Mouse (Mus musculus): ENCODE results near the gene Ssh1.

The Ssh1 gene

DNA sequence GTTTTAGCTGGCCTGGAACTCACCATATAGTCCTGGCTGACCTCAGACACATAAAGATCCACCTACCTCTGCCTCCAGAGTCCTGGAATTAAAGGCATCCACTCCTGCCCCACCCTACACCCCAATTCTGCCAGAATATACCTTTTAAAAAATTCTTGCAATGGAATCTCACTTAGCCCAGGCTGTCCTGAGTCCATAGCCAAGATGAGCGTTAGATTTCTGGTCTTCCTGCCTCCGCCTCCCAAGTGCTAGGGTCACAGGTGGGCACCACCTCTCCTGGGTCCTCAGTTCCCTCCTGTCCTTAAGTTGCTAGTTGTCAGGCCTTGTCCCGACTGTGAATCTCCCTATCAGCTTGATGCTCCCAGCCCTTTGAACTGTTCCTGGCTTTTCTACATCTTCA lies 61.4 kb downstream of the Ssh1 start:
- DNase-seq (ENCODE audit: extremely low read depth, low read depth, low spot score), result no peak

DNA sequence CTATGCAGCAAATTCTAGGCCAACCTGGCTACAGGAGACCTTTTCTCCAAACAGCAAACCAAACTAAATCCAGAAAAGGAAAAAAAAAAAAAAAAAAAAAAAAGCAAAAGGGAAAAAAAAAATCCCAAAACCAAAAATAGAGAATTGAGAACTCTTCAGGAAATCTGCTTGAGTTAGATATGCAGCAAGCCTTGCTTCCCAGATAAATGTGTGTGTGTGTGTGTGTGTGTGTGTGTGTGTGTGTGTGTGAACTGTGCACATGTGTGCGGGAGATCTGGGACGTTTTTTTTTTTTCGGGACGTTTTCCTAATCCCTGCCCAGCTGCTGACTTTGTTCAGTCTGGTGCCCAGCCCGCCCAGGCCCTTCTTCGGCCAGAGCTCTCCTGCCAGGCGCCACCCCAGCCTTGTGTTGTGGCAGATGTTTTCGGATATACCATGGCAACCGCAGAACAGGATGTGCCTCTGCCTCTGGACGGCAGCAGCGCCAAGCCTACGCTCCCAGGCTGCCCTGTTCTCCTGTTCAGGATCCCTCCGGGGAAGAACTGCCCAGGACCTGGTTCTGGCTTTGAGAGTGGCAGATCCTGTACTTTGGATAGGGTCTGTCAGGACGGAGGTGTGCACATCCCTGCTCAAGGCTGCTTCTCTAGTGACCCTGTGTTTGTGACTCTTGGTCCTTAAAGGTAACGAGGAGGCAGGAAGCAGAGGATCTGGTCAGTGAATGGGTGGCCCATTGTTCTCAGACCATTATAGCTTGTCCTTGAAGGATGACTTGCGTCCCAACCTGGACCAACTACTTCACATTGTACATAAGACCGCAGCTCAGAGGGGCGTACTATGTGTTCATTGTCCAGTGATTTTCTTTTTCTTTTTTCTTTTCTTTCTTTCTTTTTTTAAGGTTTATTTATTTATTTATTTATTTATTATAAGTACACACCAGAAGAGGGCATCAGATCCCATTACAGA lies 62.8 kb downstream of the Ssh1 start:
- no peak for DNase-seq (ENCODE audit: extremely low read depth, low read depth, low spot score)

- DNase-seq (ENCODE audit: extremely low read depth, low read depth, low spot score), result no peak
These were observed 63.6 kb downstream of the Ssh1 start for GRCm38 (mm10) chr5:113929950-113930647.

DNA sequence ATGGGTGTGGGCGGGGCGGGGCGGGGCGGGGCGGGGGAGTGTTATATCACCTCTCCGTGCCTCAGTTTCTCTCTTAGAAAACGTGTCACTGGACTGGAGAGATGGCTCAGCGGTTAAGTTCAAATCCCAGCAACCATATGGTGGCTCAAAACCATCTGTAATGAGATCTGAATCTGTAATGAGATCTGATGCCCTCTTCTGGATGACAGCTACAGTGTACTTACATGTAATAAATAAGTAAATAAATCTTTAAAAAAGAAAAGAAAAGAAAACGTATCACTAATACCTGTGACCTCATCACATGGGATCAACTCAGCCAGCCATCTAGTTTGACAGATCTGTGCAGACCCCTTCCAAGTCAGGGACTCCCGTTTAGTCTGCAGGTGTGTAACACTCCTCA lies 64.2 kb downstream of the Ssh1 start:
- no peak for DNase-seq (ENCODE audit: extremely low read depth, low read depth, low spot score)

DNA sequence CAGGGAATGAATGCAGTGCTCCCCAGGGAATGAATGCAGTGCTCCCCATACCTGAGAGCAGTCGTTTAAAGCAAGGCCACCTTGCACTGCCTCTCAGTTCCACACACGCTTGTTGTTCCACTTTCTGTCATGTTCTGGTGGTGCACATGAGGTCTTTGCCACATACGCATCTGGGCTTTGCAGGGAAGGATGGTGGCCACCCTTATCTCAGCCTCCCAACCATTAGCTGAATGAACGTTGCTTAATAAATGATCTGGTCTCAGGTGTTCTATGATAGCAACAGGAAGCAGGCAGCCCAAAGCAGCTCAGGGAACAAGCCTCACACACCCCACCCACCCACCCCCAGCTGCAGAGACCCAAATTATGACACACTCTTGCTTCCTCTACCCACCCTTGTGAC lies 69.1 kb downstream of the Ssh1 start:
- no peak for DNase-seq (ENCODE audit: extremely low read depth, low read depth, low spot score)

DNA sequence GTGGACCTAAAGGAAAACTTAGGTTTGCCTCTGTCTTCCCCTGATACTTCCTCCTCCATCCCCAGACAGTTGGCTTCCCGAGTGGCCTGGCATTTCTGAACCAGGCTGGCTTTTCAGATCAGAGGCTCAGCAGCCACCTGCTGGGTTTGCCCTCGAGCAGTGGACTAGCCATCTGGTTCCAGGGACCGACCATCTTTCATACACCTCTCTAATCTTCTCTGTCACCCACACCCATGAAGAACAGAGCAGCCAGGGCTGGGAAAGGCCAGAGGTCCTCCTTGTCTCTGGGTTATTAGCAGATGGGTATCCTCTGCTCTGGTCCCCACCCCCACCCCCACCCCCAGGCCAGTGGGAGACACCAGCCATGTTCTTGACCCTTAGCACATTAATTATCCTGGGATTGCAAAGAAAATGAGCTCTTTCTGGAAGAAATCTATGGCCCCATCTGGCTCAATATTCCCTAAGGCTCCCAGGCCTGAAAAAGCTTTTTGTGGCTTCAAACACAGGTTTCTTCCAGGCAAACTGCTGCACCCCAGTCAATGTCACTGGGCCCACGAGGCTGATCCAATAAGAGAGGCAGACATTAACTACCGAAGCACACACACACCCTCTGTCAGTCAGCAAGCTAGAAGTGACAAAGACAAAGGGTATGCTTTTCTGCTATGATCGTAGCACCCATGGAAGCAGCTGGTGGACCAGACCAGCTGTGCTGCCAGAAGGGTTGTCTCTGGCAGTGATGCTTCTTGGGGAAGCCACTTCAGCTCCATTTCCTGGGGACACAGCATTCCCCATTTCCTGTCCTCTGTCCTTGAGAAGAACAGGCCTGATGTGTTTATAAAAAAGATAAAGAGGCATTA lies 72.2 kb downstream of the Ssh1 start:
- no peak for DNase-seq (ENCODE audit: extremely low read depth, low read depth, low spot score)

- DNase-seq (ENCODE audit: extremely low read depth, low read depth, low spot score), result no peak
These were observed 74.6 kb downstream of the Ssh1 start for GRCm38 (mm10) chr5:113919060-113919459.

DNA sequence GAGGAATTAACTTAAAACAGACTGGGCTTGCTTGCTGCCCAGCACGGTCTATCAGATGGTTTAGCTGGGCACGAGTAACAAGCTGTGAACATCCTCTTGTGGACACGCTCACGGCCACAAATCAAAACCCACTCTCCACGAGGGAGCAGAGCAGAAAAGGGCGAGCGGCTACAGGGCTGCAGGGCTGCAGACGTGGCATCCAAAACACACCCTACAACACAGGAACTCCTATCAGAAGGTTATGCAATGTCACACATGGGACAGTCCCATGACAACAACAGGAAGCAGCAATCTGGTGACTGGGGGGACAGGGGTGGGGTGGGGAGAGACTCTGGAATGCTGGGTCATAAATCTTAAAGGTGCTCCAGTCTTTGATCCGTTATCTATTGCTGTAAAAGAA lies 75.0 kb downstream of the Ssh1 start:
- DNase-seq (ENCODE audit: extremely low read depth, low read depth, low spot score), result no peak

DNA sequence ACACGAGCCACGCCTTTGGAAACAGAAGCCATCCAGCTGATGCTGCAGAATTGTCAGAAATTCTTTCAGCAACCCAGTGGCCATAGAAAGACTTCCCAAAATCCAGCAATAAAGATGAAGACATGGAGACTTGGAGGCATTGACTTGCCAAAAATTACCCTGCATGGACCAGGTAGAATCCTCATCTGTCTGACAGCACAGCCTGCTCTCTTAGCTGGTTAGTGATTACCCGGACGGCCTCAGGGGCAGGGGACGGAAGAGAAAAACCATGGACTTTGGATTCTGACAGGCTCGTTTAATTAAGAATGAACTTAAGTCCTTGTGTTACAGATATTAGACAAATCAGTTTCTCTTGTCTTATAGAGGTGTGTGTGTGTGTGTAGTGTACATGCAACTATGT lies 83.0 kb downstream of the Ssh1 start:
- DNase-seq (ENCODE audit: extremely low read depth, low read depth, low spot score), result no peak

- no peak for DNase-seq (ENCODE audit: extremely low read depth, low read depth, low spot score)
These were observed 83.5 kb downstream of the Ssh1 start for GRCm38 (mm10) chr5:113910065-113910701.

GRCm38 (mm10) chr5:113908592-113909441 lies 84.9 kb downstream of the Ssh1 start, which contains the start of gene Coro1c:
Gene Coro1c (minus strand): TSS chr5:113908758.
- peak; percentile 39 for DNase-seq (ENCODE audit: extremely low read depth, low read depth, low spot score)

DNA sequence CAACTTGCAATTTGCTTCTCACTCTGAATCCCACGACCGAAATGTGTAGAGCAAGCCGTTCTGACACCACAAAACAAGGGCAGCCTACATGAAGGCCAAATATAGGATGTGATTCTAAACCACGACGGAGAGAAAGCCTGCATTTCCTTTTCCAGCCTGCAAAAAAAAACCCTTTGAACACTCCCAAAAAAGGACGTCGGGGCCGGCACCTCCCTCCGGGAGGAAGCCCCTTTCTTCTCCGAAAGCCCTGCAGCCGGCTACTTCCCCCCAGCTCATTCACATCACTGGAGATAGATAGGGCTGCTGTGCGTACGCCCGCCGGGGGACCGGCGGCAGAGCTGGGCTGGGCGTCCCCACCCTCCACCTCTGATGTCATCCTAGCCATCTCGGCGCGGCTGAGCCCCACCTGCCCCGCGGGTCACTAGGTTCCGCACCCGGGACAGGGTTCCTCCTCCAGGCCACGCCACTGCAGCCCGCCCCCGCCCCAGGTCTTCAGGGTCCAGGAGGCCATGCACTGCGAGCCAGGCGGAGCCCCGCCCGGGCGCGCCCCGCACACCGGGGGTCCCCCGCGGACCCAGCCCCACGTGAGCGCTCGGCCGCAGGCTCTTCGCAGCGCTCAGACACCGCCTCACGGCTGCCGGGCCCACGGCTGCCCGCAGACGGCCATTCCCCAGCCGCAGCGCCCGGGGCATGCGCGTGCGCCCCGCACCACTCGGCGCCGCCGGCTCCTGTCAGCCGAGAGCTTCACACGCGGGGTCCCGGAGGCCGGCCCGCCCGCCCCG lies 85.7 kb downstream of the Ssh1 start:
- DNase-seq (ENCODE audit: extremely low read depth, low read depth, low spot score), result no peak

DNA sequence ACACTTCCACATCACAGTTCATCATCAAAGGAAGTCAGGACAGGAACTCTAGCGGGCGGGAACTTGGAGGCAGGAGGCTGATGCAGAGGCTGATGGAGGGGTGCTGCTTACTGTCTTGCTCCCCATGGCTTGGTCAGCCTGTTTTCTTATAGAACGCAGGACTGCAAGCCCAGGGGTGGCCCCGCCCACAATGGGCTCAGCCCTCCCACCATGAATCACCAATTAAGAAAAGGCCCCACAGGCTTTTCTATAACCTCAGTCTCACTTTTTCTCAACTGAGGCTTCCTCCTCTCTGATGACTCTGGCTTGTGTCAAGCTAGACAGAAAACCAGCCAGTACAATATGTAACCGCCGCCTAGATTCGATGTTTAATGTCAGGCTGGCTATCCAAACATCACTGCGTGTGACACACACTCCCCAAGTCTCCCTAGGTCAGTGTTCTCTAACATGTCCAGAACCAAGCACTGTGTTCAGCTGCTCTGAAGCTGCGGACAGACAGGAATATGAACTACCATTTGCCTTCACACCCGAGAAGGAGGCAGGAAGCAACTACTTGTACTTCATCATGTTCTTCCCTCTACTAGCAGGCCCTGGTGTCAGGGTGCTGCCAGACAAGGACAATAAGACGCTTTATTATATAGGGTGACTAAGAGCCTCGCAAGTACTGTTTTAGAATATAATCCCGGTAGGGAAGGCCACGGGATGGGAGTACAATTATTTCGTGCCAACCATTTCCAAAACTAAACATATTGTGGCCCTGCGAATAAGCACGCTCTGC lies 86.5 kb downstream of the Ssh1 start:
- no peak for DNase-seq (ENCODE audit: extremely low read depth, low read depth, low spot score)

- DNase-seq (ENCODE audit: extremely low read depth, low read depth, low spot score), result no peak
These were observed 88.7 kb downstream of the Ssh1 start for GRCm38 (mm10) chr5:113904987-113905386.

- no peak for DNase-seq (ENCODE audit: extremely low read depth, low read depth, low spot score)
These were observed 90.7 kb downstream of the Ssh1 start for GRCm38 (mm10) chr5:113902983-113903382.

DNA sequence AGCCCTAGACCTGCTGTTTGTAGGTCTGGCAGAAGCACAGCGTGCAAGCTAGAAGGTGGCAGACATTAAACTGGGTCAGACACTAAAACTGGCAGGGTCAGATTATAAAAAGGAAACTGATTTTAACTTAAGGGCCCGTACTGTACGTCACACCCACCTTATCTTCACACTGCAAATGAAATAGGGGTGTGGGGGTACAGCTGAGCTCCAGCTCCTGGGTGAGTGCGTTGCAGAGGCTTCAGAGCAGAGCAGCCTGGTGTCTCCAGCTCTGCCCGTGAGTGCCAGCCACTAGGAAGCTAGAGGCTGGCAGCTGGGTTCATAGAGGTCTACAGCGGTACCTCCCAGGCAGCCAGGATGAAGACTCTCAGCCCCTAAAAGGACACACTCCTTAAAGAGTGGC lies 91.7 kb downstream of the Ssh1 start:
- no peak for DNase-seq (ENCODE audit: extremely low read depth, low read depth, low spot score)

DNA sequence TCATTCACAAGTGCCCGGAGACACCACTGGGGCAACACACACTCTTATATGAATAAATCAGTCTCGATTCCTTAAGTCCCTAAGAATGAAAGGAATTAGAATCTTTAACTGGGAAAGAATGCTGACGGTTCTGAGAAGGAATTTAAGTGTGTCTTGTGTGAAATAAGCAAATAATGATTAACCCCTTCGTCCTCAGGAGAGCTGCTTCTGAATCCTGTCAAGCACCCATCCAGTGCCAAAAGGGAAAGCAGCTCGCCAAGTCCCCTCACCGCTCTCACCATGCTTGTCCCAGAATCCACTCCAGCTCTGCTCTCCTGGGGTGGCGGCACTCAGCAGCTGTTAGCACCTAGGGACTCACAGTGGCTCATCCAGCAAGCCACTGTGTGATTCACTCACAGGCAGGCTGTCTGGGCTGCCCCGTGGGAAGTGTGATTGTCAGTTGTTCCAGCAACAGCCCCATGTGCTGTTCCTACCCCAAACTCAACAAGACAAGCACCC lies 92.6 kb downstream of the Ssh1 start:
- no peak for DNase-seq (ENCODE audit: extremely low read depth, low read depth, low spot score)

- no peak for DNase-seq (ENCODE audit: extremely low read depth, low read depth, low spot score)
These were observed 94.2 kb downstream of the Ssh1 start for GRCm38 (mm10) chr5:113899543-113899942.
